Mouse (Mus musculus): ENCODE measurements around the gene Wdr63. TPM values are rescaled to one million over a fixed set of nuclear protein-coding genes. Genes with fewer than 3 reads are reported as not detected.

The Wdr63 gene
- polyA plus RNA-seq, 1 experiment from 2014 or later: not detected

- Histone ChIP-seq H3K9me3 (no peaks in the 10 kb centered on the region), H3K9ac (replicated peaks) (no peak overlapping the region), H3K27ac (no peak overlapping the region), H3K4me2 (no peak overlapping the region), H3K4me1 (replicated peaks) (peaks cover 25% of the 10 kb centered on the region), H3K27me3 (peaks cover 21% of the 10 kb centered on the region), H3K4me3 (replicated peaks) (no peak overlapping the region), H3K36me3 (no peaks in the 10 kb centered on the region)
- 80% methylated on average over 13 of the region's 13 CpGs for WGBS
- ATAC-seq (ENCODE audit: insufficient number of reproducible peaks, insufficient read depth, low FRiP score, low TSS enrichment, low read depth): no peak
These were observed 116.8 kb downstream of the Wdr63 start for GRCm38 (mm10) chr3:145991130-145991529.

Other genes with a start within 250 kb of the Wdr63 start
- gene Bcl10, start 185.3 kb downstream of the Wdr63 start, polyA plus RNA-seq (2016; fragmentation: Nextera tagmentation; extraction: Ambion mirVana): 50.8 and 54.6 TPM in 2 replicates
- gene 2410004B18Rik, start 170.1 kb downstream of the Wdr63 start, polyA plus RNA-seq (2016; fragmentation: Nextera tagmentation; extraction: Ambion mirVana): 47.4 and 55.2 TPM in 2 replicates
- gene Syde2, start 120.3 kb downstream of the Wdr63 start, polyA plus RNA-seq (2016; fragmentation: Nextera tagmentation; extraction: Ambion mirVana): 2.5 and 3.3 TPM in 2 replicates
- 3.2 and 4.1 TPM in 2 replicates for gene Mcoln3, start 9.3 kb upstream of the Wdr63 start, polyA plus RNA-seq (2016; fragmentation: Nextera tagmentation; extraction: Ambion mirVana)
- 0.60 and 0.70 TPM in 2 replicates for gene Mcoln2, start 41.7 kb upstream of the Wdr63 start, polyA plus RNA-seq (2016; fragmentation: Nextera tagmentation; extraction: Ambion mirVana)
- gene Lpar3, start 112.8 kb upstream of the Wdr63 start, polyA plus RNA-seq (2016; fragmentation: Nextera tagmentation; extraction: Ambion mirVana): 0.64 and 1.0 TPM in 2 replicates

Data from limb, embryonic 12.5 days (tissue).